8 mouse cellular contexts compared by ENCODE assay signal in genomic region chr1:166379013-166379629, GRCm38 (mm10). TPM values are rescaled to one million over a fixed set of nuclear protein-coding genes. Genes with fewer than 3 reads are reported as not detected.
DNase-seq lines count a peak whose midpoint lies in the region; ATAC-seq and TF ChIP-seq lines count a peak whose summit lies in the region.

TSS of gene Tada1 (plus strand) at chr1:166379097.

- peaks cover 15% of the 10 kb centered on the region for H3K36me3 ChIP-seq in forebrain, embryonic 15.5 days
- H3K36me3 ChIP-seq in lung, embryonic 14.5 days (ENCODE audit: insufficient read depth) = peaks cover 21% of the 10 kb centered on the region
- peaks cover 4% of the 10 kb centered on the region; the same call in 1 of the 2 replicates for H3K36me3 ChIP-seq in thymus, adult 2 months (ENCODE audit: control insufficient read depth, insufficient read depth, low read length)

- H3K27me3 ChIP-seq in forebrain, embryonic 15.5 days = no peaks in the 10 kb centered on the region
- H3K27me3 ChIP-seq in lung, embryonic 14.5 days (ENCODE audit: insufficient read depth, low read length) = no peaks in the 10 kb centered on the region
- H3K27me3 ChIP-seq in thymus, adult 2 months (ENCODE audit: control insufficient read depth, insufficient read depth, low read length) = no peaks in the 10 kb centered on the region

- peak within 1 kb of the TSS; percentile 79 for H3K4me3 ChIP-seq in forebrain, embryonic 15.5 days
- peak within 1 kb of the TSS; percentile 99 for H3K4me3 ChIP-seq in layer of hippocampus, adult 2 months
- H3K4me3 ChIP-seq in lung, embryonic 14.5 days (ENCODE audit: low read depth, low read length) = peak within 1 kb of the TSS; percentile 76
- H3K4me3 ChIP-seq in olfactory bulb, adult 2 months (ENCODE audit: insufficient read depth, low read depth, low read length) = peak within 1 kb of the TSS; percentile 70
- H3K4me3 ChIP-seq in thymus, adult 2 months (ENCODE audit: control insufficient read depth, insufficient read depth, low read length) = peak within 1 kb of the TSS; percentile 62

- H3K4me1 ChIP-seq in forebrain, embryonic 15.5 days = peaks cover 25% of the 10 kb centered on the region
- H3K4me1 ChIP-seq in lung, embryonic 14.5 days (ENCODE audit: insufficient read depth) = 0 out of 2 replicates have a peak, but pooled peaks cover 7% of the 10 kb centered on the region
- H3K4me1 ChIP-seq in olfactory bulb, adult 2 months (ENCODE audit: control insufficient read depth, insufficient read depth, low read length) = peaks cover 6% of the 10 kb centered on the region; the same call in 1 of the 2 replicates
- peaks cover 7% of the 10 kb centered on the region for H3K4me1 ChIP-seq in thymus, adult 2 months (replicated peaks; ENCODE audit: control insufficient read depth, insufficient read depth, low read length)

- under 1% methylated on average over 81 of the region's 81 CpGs for whole genome bisulfite sequencing in forebrain, embryonic 15.5 days
- WGBS in lung, embryonic 14.5 days = under 1% methylated on average over 81 of the region's 81 CpGs
- WGBS in olfactory bulb, adult 2 months = under 1% methylated on average over 80 of the region's 81 CpGs
- under 1% methylated on average over 81 of the region's 81 CpGs for WGBS in thymus, adult 2 months

- H3K4me2 ChIP-seq in forebrain, embryonic 15.5 days (replicated peaks) = peak within 1 kb of the TSS; percentile 65
- peak within 1 kb of the TSS; percentile 71 for H3K4me2 ChIP-seq in lung, embryonic 14.5 days

- intact Hi-C loops in heart, postnatal 25 days (cut with DNase I) = no loop called here

- DNase-seq in ES-CJ7 (ENCODE audit: low read depth, low spot score) = peak; percentile 95
- peak; percentile 94 for DNase-seq in cerebellum, adult 11 months
- DNase-seq in heart, postnatal 25 days (ENCODE audit: low spot score) = peak; percentile 86
- DNase-seq in layer of hippocampus, adult 2 months (ENCODE audit: low spot score in 2 of 2) = peak; percentile 90 to 92
- DNase-seq in lung, embryonic 14.5 days = peak; percentile 96
- peak; percentile 88 for DNase-seq in thymus, adult 2 months

- no peaks in the 10 kb centered on the region for H3K9me3 ChIP-seq in forebrain, embryonic 15.5 days
- no peaks in the 10 kb centered on the region for H3K9me3 ChIP-seq in lung, embryonic 14.5 days (ENCODE audit: low read depth, low read length)

- ATAC-seq in forebrain, embryonic 15.5 days (replicated peaks) = peak; percentile 95
- ATAC-seq in lung, embryonic 14.5 days (ENCODE audit: insufficient read depth) = peak; percentile 94

- H3K9ac ChIP-seq in forebrain, embryonic 15.5 days (replicated peaks) = peak within 1 kb of the TSS; percentile 95
- H3K9ac ChIP-seq in lung, embryonic 14.5 days = peak within 1 kb of the TSS; percentile 91

- H3K27ac ChIP-seq in forebrain, embryonic 15.5 days (replicated peaks) = peak within 1 kb of the TSS; percentile 88
- H3K27ac ChIP-seq in layer of hippocampus, adult 2 months = peak within 1 kb of the TSS; percentile 99
- H3K27ac ChIP-seq in lung, embryonic 14.5 days (ENCODE audit: low read depth) = peak within 1 kb of the TSS; percentile 90
- peak within 1 kb of the TSS; percentile 77 for H3K27ac ChIP-seq in olfactory bulb, adult 2 months (ENCODE audit: insufficient read depth, low read depth, low read length)
- H3K27ac ChIP-seq in thymus, adult 2 months (ENCODE audit: control insufficient read depth, insufficient read depth, low read length) = peak within 1 kb of the TSS; percentile 20; the same call in 1 of the 2 replicates

- TF ChIP-seq CTCF in layer of hippocampus, adult 2 months (conservative IDR thresholded peaks at IDR 0.05) = no peak
- TF ChIP-seq CTCF in lung, embryonic 14.5 days (IDR thresholded peaks at IDR 0.05; ENCODE audit: low read depth) = 0 out of 2 replicates have a peak, but pooled peaks have one; percentile 2
- no peak for TF ChIP-seq CTCF in olfactory bulb, adult 2 months (IDR thresholded peaks at IDR 0.05; ENCODE audit: insufficient read depth, low read depth, low read length)
- no peak; the same call in 1 of the 2 replicates for TF ChIP-seq CTCF in thymus, adult 2 months (IDR thresholded peaks at IDR 0.05; ENCODE audit: borderline replicate concordance, control insufficient read depth, extremely low read depth, insufficient read depth, low read length, poor library complexity)

- TF ChIP-seq POLR2A in olfactory bulb, adult 2 months (IDR thresholded peaks at IDR 0.05; ENCODE audit: insufficient read depth, low read depth, low read length) = peak; percentile 61; the same call in 1 of the 2 replicates
- peak; percentile 61 for TF ChIP-seq POLR2A in thymus, adult 2 months (IDR thresholded peaks at IDR 0.05; ENCODE audit: control insufficient read depth, extremely low read depth, insufficient read depth, low read length, poor library complexity)

RNA-seq across cellular contexts. Expression of gene Tada1, which starts in this region (rescaled TPM):
- polyA plus RNA-seq in forebrain, embryonic 15.5 days (2015; fragmentation: Nextera tagmentation; extraction: Ambion mirVana) = 94.6 and 101 TPM in 2 replicates
- total RNA-seq in heart, postnatal 25 days (2021) = 10 to 100 TPM; 10.2 to 10.6 TPM
- 10 to 100 TPM; 35.2 to 38.2 TPM for total RNA-seq in layer of hippocampus, adult 2 months (2021)
- polyA plus RNA-seq in lung, embryonic 14.5 days (2014; fragmentation: Nextera tagmentation; extraction: Ambion mirVana) = 62.2 and 65.6 TPM in 2 replicates
- polyA plus RNA-seq in olfactory bulb, adult 2 months (2012; ENCODE audit: insufficient read depth, insufficient read length, low replicate concordance, missing spikeins) = not detected in 2 replicates
- 35.2 and 35.4 TPM in 2 replicates for polyA plus RNA-seq in thymus, adult 2 months (2012; rRNA removed)

Comparison
In these comparisons a context has a peak if more than half of its experiments do, and no peak if none do; other contexts are left out.
1. Peak in every context shown above with its lines: DNase-seq, ATAC-seq, H3K4me3 ChIP-seq and H3K27ac ChIP-seq.
2. RNA of gene Tada1 (polyA plus RNA-seq): 94.6 to 101 TPM in forebrain, embryonic 15.5 days, 62.2 to 65.6 TPM in lung, embryonic 14.5 days and 35.2 to 35.4 TPM in thymus, adult 2 months; not detected in olfactory bulb, adult 2 months; every median in the first group is over 10 times any median in the second.
3. H3K27ac ChIP-seq: peak in every context shown above with its lines; median percentile 99 in layer of hippocampus, adult 2 months; 90 in lung, embryonic 14.5 days; 88 in forebrain, embryonic 15.5 days; 77 in olfactory bulb, adult 2 months; 20 in thymus, adult 2 months.